Mouse (Mus musculus) NIH3T3 (cell line): Measurements from ENCODE around the gene Frmd6.

Experiments
- DNase-seq: peaks from one replicate; pipeline ENCODE4 v3.0.0-alpha.2; 2012; ENCODE audit warnings: low read depth

The Frmd6 gene

DNA sequence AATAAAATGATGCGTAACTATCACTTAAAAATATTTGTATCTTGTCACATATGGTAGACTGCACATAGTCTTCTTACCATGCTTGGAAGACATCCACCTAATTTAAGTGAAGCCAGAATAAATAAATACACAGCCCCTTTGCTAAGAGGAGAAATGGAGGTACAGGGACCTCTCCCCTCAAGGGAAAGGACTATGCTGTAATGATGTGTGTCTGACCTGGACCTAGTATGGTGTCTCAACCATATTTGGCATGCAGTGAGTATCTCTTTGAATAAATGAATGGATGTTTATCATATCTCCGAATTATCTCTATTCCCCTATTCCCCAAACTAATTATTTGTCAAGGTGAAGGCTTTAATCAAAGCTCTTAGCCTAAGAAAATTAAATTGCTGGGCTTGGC is 15.4 kb upstream of the Frmd6 start:
- no peak for DNase-seq

- DNase-seq, result no peak
Observed at GRCm38 (mm10) chr12:70811772-70812171, 13.5 kb upstream of the Frmd6 start.

DNA sequence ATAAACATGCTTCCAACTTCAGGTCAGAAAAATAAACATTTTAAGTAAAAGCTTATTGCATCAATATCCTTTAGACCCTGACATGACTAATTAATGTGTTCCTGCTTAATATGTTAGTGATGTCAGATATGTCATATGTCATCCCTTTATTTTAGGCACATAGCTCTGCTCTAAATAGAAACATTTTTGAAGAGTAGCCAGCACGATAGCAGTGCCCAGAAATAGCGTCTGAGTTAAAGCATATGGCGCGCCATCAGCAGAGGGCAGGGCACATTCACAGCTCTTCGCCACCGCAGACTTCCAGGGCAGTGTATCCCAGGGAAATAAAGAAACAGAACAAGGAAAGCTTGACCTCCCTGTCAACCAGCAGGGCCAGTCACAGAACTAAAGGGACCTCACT is 13.1 kb upstream of the Frmd6 start:
- peak; percentile 52 for DNase-seq

DNA sequence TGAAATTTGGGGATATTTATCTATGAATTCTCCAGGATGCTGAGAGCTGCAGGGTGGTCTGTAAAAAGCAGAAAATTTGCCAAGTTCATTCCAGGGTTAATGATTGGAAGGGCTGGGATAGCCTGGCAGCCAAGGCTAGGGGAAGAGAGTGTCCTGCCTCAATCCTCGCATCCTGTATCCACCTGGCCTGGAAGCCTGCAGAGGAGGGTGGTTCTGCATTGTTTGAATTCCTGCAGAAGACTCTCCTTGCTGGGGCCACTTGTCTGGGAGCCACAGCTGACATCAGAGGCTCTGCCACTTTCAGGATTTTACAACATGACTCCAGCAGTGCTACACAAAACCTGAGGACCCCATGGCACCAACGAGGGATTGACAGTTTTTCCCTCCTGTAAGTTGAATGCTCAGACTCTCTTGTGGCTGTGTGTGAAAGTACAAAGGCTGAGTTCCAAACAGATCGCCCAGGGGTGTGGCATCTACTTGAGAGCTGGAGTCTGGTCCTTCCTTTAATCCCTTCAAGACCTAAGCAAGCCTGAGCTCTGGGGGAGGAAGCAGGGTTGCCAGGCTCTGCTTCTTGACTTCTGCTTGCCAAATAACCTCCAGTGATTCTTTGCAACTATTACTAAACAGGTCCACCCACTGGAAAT is 12.4 kb upstream of the Frmd6 start:
- DNase-seq, result no peak

- no peak for DNase-seq
Observed at GRCm38 (mm10) chr12:70816731-70817130, 8.6 kb upstream of the Frmd6 start.

- no peak for DNase-seq
Observed at GRCm38 (mm10) chr12:70824017-70824416, 1.3 kb upstream of the Frmd6 start.

- DNase-seq, result no peak
Observed at GRCm38 (mm10) chr12:70825651-70826317, 470 bp downstream of the Frmd6 start.

DNA sequence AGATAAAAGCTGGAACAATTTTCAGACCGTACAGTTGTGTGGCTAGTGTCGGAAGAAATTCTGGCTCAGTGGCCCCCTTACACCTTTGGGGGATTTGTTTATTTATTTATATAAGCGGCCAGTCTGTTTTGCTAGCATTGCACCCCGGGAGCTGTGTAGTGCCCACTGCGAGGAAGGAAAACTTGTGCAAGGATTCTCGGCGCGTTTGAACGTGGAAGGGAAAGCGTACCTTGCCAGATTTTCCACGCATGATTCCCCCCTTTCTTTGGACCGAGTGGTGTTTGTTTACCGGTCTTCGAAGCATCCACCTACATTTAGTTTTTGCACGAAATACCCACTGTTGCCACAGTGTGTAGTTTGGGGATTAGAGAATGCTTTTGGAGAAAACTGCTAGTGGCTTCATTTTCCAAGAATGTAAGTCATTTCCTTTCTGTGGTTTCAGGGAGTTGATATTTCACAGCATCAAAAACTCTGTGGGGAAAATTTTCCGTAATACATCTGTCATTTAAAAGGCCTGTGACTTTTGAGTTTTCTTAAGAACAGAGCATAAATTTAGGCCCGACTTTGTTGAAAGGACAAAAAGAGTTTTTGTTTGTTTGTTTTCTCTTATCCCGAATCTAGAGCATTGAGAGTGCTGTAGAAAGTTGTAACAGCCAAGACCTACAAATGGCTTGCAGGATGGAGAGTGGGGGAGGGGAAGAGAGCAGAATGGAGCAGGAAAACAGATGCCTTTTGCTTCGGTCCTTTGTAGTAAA is 1.2 kb downstream of the Frmd6 start:
- DNase-seq, result peak; percentile 66

- DNase-seq, result peak; percentile 70
Observed at GRCm38 (mm10) chr12:70827187-70827900, 2.0 kb downstream of the Frmd6 start.

GRCm38 (mm10) chr12:70827901-70828271 is 2.6 kb downstream of the Frmd6 start:
- DNase-seq, result peak; percentile 58

DNA sequence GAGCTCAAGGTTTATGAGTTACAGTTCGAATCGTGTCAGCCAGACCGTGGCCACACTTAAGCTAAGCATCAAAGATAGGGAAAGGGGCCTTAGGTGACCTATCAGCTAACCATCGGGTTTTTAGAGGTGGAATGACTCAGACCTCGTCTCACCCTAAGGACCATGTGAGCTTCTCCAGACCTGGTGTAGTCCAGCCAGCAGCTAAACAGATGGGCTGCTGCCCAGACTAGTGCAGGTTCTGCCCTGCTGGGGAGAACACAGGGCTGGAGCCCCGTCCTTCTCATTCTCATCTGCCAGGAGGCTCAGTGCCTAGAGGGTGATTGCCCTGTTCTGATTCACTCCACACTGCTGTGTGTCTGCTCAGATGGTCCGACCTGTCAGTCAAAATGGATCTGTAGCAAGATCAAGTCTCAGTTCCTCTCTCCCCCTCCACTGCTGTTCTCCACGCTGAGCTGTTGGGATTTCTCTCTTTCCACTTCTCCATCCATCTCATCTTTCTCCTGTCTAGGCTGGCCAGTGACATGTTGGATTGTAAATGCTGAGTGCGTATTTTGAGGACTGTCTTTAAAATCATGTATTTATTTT is 5.8 kb downstream of the Frmd6 start:
- peak; percentile 73 for DNase-seq

GRCm38 (mm10) chr12:70832216-70832998 is 7.1 kb downstream of the Frmd6 start:
- DNase-seq, result no peak

DNA sequence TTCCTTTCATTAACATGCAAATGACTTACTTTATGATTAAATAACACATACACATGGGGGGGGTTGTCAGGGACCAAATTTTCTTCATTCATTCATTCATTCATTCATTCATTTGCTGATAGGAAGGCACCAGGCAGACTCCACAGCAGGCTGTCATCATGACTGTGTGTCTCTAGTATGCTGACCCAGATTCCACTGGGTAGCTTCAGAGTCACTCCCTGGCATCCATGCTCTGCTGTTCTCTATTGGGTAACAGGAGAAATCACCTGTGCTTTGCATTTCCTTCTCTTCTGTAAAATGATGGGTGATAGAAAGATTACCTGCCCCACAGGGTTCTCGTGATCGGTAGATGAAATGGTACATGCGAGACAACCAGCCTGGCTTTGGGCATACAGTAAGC is 7.7 kb downstream of the Frmd6 start:
- DNase-seq, result no peak

GRCm38 (mm10) chr12:70834043-70834442 is 8.7 kb downstream of the Frmd6 start:
- no peak for DNase-seq

- DNase-seq, result no peak
Observed at GRCm38 (mm10) chr12:70835004-70835403, 9.7 kb downstream of the Frmd6 start.

DNA sequence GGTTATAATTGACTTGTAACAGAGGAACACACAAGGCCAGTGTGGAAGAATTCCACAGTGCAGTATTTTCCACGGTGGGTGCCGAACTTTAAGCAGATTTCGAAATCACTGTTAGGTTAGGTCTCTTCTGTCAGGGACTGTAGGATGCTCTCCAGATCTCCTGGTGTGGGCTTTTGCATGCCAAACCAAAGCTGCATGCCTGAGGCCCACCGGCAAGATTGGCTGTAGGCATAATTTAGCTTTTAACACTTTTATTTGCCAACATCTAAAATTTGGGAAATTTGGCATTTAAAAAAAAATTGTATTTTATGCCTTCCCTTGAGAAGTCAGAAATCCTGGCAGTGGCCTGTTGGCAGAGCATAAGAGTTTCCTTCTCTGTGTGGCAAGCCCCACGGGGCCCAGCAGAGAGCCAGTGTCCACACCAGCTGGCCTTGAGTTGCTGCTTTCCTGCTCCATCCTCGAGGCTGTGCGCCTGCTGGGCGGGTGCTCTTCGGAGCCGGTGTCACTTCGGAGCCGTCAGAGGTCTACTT is 12.5 kb downstream of the Frmd6 start:
- DNase-seq, result no peak

DNA sequence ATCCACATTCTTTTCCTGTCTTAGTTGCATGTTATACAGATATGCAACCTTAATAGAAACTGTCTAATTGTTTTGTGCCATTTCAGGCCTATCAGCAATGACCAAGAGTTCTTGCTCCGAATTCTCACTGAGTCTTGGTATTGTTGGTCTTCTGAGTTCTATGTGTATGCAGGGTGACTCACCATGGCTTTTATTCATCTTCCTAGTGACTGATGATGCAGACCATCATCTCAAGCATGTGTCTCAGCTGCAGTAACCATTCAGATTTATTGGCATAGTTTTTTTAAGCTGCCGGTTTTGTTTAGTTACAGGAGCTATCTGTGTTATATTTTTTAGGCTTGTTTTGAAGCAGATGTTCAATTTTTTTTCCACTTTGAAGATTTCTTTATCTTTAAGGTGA is 20.1 kb downstream of the Frmd6 start:
- peak; percentile 66 for DNase-seq

DNA sequence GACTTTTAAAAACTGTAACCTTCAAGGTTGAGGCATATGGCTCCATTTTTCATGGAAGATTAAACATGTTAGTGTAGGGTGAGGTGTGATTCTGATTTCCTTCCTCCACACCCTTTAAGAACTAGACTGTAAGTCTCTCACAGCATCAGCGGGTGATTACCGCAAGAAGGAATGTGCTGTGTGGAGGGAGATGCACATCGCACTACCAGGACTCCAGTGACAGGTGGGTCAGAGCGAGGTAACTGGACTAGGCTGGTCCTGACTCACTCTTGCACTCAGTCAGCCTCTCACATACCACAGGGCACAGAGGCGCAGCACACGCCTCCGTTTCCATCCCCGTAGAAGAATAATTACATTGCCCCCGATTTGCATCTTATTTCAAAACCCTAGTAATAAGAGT is 23.7 kb downstream of the Frmd6 start:
- no peak for DNase-seq

- no peak for DNase-seq
Observed at GRCm38 (mm10) chr12:70849517-70850291, 24.4 kb downstream of the Frmd6 start.

DNA sequence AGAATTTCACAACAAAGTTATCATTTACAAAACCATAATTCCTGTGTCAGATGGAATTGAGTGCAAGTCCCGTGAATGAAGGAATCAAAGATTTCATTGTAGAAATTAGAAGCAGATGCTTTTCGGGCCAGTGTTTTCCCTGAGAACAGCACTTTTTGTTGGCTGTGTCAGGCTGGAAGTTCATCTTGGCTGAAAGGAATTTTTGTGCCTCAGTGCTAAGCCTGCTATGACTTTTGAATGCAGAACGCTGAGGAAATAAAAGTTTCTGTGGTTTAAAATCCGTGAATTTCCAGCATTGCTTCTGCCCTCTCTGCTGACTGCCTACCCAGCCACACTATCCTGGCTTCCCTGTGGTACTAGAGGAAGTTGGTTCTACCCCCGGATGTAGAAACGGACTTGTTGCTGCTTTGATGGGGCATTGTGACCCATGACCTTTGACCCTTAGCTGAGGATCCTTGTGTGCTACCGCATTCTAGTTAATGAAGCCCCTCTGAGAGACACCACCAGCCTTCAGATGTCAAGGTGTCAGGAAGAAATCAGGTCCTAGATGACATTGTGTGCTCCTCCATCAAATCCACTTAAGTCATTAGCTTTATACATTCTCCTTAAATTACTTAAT is 26.1 kb downstream of the Frmd6 start:
- DNase-seq, result peak; percentile 69
